Mouse (Mus musculus) splenic B cell, adult 2 months (primary cell): ENCODE data around the gene Psme1.

Experiments used
- DNase-seq: peaks from one replicate; pipeline ENCODE4 v3.0.0-alpha.2; 2011; ENCODE audit warnings: low read depth, low spot score
- H3K27me3 ChIP-seq: 2 replicates; pipeline ENCODE4 v1.6.1; 2012; ENCODE audit warnings: mild to moderate bottlenecking, low read length, moderate library complexity, mixed read lengths; ENCODE audit not compliant: control insufficient read depth, poor library complexity, insufficient read depth, severe bottlenecking
- H3K36me3 ChIP-seq: 2 replicates; pipeline ENCODE4 v1.6.1; 2012; ENCODE audit warnings: mild to moderate bottlenecking, low read length, moderate library complexity, mixed read lengths; ENCODE audit not compliant: control insufficient read depth, poor library complexity, insufficient read depth, severe bottlenecking

The Psme1 gene

DNA sequence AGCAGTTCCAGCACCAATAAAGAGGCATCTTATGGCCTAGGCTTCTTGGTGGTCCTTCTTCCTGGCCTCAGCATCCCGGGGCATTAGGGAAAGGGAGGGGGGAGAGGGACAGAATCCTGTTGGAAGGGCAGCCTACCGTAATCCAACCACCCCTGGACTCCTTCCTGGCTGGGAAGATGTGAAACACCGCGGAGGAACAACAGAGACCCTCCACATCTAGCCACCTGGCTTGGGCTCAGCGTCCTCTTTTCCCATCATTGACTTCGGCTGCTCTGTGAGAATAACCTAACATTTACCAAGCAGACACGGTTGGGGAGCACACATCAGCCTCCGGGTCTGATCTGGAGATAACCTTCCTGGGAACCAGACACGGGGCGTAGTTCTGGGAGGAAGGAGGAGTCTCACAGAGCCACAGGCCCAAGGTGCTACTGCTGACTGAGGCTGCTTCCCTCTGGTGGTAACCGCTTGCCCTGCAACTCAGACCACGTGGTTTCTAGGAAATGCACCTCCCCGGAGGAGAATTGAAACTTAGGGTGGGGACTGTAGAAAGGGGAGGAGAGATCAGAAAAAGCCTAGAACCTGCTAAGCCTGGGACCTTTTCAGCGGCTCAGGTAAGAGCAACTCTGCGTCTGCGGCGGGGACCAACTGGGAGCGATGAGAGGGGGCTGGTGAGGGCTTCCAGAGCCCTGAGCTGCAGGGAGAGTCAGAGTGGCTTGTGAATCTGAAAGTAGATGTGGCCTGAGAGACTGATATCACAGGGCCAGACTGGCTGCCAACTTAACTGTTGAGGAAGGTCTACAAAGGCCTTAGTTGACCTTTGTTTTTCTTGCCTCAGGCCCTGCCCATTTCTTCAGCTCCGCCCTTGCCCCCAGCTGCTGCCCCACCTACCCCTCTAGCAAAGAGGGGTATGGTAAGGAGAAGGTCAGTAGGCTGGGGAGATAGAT lies 26.0 kb downstream of the Psme1 start:
- peak; percentile 96 for DNase-seq
- Histone ChIP-seq H3K36me3 (peaks cover 19% of the 10 kb centered on the region), H3K27me3 (no peaks in the 10 kb centered on the region)

DNA sequence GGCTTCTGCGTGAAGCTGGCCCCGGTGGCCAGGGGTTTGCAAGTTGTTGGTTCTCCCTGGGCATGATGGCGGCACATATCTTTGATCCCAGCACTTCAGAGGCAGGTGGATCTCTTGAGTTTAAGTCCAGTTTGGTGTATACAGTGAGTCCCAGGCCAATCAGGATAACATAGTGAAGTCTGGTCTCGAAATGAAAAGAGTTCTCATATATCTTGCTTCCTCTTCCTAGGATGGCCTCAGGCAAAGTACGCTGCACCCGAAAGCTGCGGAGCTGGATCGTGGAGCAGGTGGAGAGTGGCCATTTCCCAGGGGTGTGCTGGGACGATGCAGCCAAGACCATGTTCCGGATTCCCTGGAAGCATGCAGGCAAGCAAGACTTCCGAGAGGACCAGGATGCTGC lies 26.9 kb downstream of the Psme1 start:
- DNase-seq: no peak
- peaks cover 20% of the 10 kb centered on the region for H3K36me3 ChIP-seq
- H3K27me3 ChIP-seq: no peaks in the 10 kb centered on the region

DNA sequence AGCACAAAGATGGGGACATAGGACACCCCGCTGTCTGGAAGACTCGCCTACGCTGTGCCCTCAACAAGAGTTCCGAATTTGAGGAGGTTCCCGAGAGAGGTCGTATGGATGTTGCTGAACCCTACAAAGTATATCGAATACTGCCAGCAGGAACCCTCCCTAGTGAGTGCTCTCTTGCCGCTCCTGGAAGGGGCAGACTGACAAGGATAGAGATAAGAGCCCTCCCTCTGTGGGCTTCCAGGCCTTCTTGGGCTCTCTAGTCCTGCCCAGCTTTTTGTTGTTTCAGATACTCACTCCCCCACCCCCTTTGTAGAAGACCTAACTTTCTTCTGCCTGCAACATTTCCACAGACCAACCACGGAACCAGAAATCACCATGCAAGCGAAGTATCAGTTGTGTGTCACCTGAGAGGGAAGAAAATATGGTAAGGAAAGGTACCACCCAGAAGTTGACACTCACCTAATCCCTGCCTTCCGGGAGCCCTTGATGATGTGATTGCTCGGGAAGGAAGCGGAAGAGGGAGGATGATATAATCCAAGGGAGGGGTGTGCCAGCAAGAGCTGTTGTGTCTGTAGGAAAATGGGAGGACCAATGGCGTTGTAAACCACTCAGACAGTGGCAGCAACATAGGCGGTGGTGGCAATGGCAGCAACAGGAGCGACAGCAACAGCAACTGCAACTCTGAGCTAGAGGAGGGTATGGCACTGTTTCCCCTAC lies 28.0 kb downstream of the Psme1 start:
- Histone ChIP-seq H3K27me3 (no peaks in the 10 kb centered on the region), H3K36me3 (peaks cover 20% of the 10 kb centered on the region)
- no peak for DNase-seq

DNA sequence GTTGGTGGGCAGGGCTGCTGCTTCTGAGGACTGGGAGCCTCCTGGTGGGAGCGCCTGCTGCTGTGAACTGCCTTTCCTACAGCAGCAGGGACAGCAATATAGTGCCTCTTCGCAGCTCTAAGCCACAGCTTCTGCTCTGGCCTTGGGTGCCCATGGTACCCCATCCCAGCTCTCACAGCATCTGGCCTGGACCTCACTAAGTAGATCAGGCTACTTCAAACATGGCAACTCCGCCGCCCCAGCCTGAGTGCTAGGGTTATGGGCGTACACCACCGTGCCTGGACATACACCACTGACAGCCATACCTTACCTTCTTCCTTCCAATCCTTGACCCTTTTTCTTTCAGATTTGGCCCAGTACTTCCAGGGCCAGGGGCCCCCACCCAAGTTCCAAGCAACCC lies 30.4 kb downstream of the Psme1 start:
- H3K36me3 ChIP-seq: peaks cover 14% of the 10 kb centered on the region
- H3K27me3 ChIP-seq: no peaks in the 10 kb centered on the region
- no peak for DNase-seq

DNA sequence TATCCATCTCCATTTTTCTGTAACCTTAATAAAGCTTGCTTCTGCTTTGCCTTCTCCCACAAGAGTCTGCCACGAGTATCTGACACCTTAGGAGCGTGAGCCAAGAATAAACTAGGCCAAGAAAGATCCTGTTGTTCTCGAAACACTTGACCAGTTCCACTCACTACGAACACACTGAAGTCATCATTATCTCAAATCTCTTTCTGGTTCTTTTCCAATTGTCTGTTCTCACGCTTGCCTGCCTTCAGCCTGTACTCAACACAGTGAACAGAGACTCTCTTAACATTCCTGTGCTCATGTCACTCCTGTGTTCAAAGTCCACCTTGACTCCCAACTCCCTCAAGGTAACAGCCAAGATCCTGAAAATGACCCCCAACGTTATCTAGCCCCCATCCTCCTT lies 35.4 kb downstream of the Psme1 start:
- DNase-seq: no peak

DNA sequence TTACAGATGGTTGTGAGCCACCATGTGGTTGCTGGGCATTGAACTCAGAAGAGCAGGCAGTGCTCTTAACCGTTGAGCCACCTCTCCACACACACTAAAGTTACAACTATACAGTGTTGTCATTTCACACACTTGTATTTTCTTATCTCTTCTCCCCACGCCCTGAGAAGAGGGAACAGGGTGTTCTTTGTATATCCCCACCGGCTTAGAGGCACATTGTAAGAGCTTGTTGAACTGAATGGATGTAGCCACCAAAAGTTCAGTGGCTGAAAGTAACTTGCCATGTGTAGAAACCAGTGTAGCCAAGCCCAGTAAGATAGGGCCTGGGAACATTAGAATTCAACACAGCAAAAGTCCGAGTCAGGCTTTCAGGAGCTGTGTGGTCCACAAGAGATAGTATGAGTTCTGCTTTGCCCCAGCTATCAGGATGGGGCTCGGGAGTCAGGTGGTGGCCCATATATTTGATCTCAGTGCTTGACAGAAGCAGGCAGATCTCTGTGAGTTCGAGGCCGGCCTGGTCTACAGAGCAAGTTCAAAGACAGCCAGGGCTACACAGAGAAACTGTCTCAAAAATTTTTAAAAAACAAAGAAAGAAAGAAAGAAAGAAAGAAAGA lies 36.7 kb downstream of the Psme1 start:
- no peak for DNase-seq
- Histone ChIP-seq H3K27me3 (no peaks in the 10 kb centered on the region), H3K36me3 (no peaks in the 10 kb centered on the region; the same call in 1 of the 2 replicates)

More for the DNA sequence above, 35.4 kb downstream of the Psme1 start:
- no peaks in the 10 kb centered on the region for H3K27me3 ChIP-seq
- peaks cover 4% of the 10 kb centered on the region; the same call in 1 of the 2 replicates for H3K36me3 ChIP-seq

DNA sequence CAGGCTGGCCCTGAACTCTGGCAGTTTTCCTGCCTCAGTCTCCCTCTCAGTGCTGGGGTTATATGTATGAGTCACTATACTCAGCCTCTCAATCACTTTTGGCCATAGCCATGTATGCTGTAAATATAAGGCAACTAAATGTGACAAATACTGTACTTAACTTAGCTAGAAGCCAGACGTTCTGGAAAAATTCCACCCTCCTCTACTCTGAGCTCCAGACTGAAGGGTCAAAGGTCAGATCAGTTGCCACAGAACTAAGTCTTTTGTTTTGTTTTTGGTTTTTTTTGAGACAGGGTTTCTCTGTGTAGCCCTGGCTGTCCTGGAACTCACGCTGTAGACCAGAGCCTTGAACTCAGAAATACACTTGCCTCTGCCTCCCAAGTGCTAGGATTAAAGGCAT lies 38.0 kb downstream of the Psme1 start:
- DNase-seq: no peak
- Histone ChIP-seq H3K36me3 (no peaks in the 10 kb centered on the region), H3K27me3 (no peaks in the 10 kb centered on the region)

DNA sequence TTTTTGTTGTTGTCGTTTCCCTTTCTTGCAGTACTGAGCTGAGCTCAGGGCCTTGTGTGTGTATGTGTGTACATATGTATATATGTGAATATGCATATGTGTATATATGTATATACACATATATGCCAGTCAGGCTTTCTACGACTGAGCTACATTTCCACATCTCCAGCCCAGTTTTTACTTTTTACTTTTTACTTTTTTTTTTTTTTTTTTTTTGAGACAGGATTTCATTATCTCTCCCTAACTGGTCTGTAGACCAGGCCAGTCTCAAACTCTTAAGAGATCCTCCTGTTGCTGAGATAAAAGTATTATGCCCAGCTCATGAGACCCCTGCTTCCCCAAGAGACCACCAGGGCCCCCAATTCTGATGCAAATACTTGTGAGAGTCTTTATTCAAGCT lies 38.9 kb downstream of the Psme1 start:
- Histone ChIP-seq H3K27me3 (no peaks in the 10 kb centered on the region), H3K36me3 (no peaks in the 10 kb centered on the region)
- no peak for DNase-seq

DNA sequence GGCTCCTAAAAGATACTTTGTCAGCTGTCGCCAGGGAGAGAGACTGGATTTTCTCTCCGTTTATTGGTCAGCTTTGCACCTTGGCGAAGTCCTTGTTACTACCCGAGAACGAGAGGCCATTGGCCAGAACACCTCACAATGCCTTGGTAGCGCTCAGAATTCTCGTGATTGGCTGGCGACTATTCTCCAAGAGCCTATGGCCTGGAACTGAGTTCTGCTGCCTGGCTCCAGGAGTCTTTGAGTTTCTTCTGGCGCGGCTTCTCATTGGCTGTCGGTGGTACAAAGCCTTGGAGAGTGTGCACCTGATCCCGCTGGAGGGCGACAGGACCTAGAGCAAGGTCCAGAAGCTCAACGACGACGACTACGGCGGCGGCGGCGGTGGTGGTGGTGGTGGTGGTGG lies 39.9 kb downstream of the Psme1 start, which contains the start of gene Rec8:
TSS of gene Rec8 (plus strand) at position 216 of the 400 bp plus-strand sequence.
- no peaks in the 10 kb centered on the region for H3K27me3 ChIP-seq
- peak; percentile 53 for DNase-seq
- H3K36me3 ChIP-seq: no peaks in the 10 kb centered on the region

DNA sequence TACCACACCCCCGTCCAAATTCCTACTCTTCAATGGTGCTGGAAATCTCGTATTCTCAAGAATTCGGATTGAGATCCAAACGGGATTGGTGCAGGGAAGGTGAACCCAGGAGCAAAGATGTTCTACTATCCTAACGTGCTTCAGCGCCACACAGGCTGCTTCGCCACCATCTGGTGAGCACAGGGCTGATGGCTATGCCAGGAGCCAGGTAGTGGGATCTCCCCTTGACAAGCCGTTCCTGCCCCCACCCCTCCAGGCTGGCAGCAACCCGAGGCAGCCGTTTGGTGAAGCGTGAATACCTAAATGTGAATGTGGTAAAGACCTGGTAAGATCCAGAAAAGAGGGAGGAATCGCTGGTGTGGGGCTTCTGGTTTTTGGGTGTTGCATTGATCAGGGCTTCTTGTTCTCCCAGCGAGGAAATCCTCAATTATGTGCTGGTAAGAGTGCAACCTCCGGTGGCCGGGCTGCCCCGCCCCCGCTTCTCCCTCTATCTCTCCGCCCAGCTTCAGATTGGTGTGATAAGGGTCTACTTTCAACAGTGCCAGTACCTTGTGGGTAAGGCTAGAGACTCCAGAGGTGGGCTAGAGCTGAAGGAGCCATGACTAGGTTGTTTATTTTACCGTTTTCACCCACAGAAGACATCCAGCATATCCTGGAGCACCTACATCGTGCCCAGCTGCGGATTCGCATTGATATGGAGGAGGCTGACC lies 40.7 kb downstream of the Psme1 start:
- H3K36me3 ChIP-seq: no peaks in the 10 kb centered on the region
- DNase-seq: no peak
- no peaks in the 10 kb centered on the region for H3K27me3 ChIP-seq

DNA sequence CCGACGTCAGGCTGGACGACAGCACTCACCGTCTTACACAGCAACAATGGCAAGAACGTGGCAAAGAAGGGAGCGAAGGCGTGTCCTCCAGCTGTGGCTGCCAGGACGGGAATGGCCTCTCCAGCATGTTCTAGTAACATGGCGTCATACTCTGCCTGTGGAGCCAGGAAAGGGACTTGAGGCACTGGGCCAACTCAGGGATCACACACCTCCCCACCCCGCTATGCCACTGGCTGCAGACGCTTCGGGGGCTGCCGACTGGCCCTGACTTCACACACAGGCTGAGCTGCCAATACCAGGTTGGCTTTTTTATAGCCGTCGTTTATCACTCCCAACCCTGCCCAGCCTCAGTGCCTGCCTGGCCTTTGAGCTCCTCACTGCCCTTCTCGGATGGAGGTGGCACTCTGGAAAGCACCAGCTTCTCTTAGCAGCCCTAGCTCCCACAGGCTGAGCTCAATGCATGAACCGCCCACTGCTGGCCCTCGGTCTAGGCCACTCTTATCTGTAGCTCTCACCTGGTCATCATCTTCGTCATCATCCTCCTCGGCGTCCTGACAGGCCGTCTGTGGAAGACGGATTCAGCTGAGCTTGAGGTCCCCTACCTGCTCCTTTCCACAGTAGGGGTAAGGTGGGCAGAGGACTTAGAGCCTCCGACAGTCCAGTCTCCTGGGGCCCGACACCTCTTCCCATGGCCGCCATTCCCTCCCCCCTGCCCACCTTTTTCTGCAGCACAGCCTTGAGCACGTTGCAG lies 50.3 kb downstream of the Psme1 start:
- DNase-seq: no peak
- Histone ChIP-seq H3K27me3 (no peaks in the 10 kb centered on the region), H3K36me3 (peaks cover 7% of the 10 kb centered on the region)

DNA sequence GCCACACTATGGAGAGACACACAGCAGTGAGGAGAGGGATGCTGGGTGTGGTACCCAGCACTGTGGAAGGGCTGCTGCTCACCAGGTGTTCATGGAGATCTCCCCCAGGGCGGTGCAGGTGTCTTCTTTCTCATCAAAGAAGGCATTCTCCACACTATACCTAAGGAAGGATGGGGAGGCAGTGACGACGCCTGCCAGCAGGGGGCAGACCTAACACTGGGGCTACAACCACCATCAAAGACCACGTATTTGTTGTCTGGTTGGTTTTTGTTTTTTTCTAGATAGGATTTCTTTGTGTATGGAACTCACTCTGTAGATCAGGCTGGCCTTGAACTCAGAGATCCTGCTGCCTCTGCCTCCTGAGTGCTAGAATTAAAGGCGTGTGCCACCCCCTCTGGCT lies 51.4 kb downstream of the Psme1 start:
- Histone ChIP-seq H3K36me3 (peaks cover 7% of the 10 kb centered on the region), H3K27me3 (no peaks in the 10 kb centered on the region)
- peak; percentile 82 for DNase-seq
